Mouse (Mus musculus) heart, adult 2 months (tissue): Measurements from ENCODE around the gene Adgre1.
"Not testable (repeated sequence)": the region's sequence is repeated elsewhere in the genome, so short reads cannot be mapped to it uniquely, and the experiment has no call there.

Source experiments
- CTCF ChIP-seq: fragments of 200-600 bp; IDR thresholded peaks from 2 replicates; pipeline ENCODE4 v1.8.1; 2022; ENCODE audit warnings: antibody characterized with exemption, mild to moderate bottlenecking, moderate library complexity
- EP300 ChIP-seq: fragments of 200-500 bp; IDR thresholded peaks from 2 replicates; pipeline ENCODE4 v1.6.1; 2011; ENCODE audit warnings: low read depth, low read length, control low read depth; ENCODE audit not compliant: insufficient read depth

GRCm38 (mm10) chr17:57335194-57335593 is 23.3 kb upstream of the Adgre1 start:
- not testable (repeated sequence) for TF ChIP-seq EP300, CTCF
